Mouse (Mus musculus) embryonic fibroblast, embryonic 13.5 days (primary cell): ENCODE measurements around the gene Nr1h2. TPM values are rescaled to one million over a fixed set of nuclear protein-coding genes. Genes with fewer than 3 reads are reported as not detected.

Experiments used
- H3K27ac ChIP-seq: 2 replicates; pipeline ENCODE4 v1.5.1; 2012; ENCODE audit warnings: low read length, control low read depth, inconsistent platforms; ENCODE audit not compliant: insufficient read depth
- H3K4me1 ChIP-seq: 2 replicates; pipeline ENCODE4 v1.6.1; 2011; ENCODE audit warnings: low read length; ENCODE audit not compliant: control insufficient read depth, insufficient read depth
- H3K4me3 ChIP-seq: 2 replicates; pipeline ENCODE4 v1.5.1; 2011; ENCODE audit warnings: mild to moderate bottlenecking, control low read depth, low read length; ENCODE audit not compliant: insufficient read depth
- CTCF ChIP-seq: IDR thresholded peaks from 2 replicates; pipeline ENCODE4 v1.5.1; 2011; ENCODE audit warnings: mild to moderate bottlenecking, control low read depth, low read length, moderate library complexity, borderline replicate concordance; ENCODE audit not compliant: insufficient read depth
- POLR2A ChIP-seq: IDR thresholded peaks from 2 replicates; pipeline ENCODE4 v1.6.1; 2011; ENCODE audit warnings: low read depth, mild to moderate bottlenecking, control low read depth, low read length, moderate library complexity
- polyA plus RNA-seq: library from polyadenylated mRNA; stranded (reverse); fragments of >200 nt; gene quantifications from 2 replicates; pipeline ENCODE4 v1.2.4, GENCODE M21; 2011; ENCODE audit warnings: low read depth; ENCODE audit not compliant: missing spikeins, insufficient read length

Nr1h2 gene
- polyA plus RNA-seq, 1 experiment = 58.4 TPM

GRCm38 (mm10) chr7:44537496-44537895 lies 16.3 kb downstream of the Nr1h2 start:
- Histone ChIP-seq H3K4me3 (no peak overlapping the region), H3K27ac (no peak overlapping the region), H3K4me1 (no peaks in the 10 kb centered on the region)
- no peak for TF ChIP-seq CTCF
- TF ChIP-seq POLR2A = no peak

- TF ChIP-seq POLR2A (no peak), CTCF (no peak)
- Histone ChIP-seq H3K27ac (no peak overlapping the region), H3K4me3 (no peak overlapping the region), H3K4me1 (no peaks in the 10 kb centered on the region)
These were observed 16.7 kb downstream of the Nr1h2 start for GRCm38 (mm10) chr7:44537009-44537408.

DNA sequence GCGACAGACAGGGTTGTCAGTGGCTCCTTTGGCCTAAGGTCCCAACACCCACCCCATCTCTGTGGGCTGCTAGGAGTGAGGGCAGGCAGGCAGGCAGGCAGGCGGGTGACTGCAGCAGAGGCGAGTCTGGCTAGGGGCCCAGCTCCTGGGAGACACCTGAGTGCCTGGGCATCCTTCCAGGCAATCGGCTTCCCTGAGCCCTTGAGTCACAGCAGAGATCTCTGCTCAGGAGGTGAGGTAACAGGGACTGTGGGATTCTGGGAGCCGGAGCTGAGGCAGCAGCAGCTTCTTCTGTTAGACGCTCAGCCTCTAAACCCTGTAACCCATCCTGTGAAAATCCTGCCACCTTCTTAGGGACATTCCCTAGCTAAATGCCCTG lies 17.2 kb downstream of the Nr1h2 start:
- no peak overlapping the region for H3K4me3 ChIP-seq
- no peaks in the 10 kb centered on the region for H3K4me1 ChIP-seq
- TF ChIP-seq POLR2A = no peak
- TF ChIP-seq CTCF = no peak
- H3K27ac ChIP-seq = no peak overlapping the region

DNA sequence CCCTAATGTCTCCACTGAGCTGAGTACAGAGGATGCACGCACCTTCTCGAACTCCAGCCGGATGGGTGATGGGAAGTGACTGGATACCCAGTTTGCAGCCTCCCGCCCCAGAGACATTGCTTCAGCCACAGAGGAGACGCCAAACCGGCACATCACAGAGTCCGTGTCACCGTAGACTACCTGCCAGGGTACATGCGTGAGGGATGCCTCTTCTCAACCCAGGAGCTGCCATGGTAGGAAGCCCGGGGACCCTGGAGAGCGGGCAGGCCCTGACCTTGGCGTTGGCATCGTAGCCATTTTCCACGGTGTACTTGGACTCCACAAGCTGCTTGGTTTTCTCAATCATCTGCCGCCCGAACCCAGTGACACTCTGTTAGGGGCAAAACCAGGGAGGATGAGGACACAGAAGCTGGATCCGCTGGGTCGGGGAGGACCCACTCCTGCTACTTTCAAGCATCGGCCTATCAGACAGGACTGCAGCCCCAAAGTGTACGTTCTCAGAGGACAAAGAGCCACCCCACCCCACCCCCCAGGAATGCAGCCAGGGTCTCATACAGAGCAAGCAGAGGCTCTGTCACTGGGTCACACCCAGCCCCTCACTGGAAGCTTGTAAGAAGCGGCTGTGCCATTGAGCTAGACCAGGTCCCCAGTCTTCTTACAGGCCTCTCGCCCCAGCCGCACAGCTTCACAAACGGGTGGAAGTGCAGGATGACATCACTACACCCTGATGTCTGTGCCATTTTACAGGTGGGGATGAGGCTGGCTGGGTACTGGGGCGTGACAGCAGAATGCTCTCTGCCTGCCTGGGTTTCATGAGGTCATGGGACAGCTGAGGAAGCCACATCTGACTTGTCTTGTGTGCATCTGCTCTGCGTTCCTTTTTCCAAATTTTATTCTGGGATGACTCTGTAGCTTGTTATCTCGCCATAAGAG lies 17.8 kb downstream of the Nr1h2 start:
- H3K27ac ChIP-seq = no peak overlapping the region
- no peak for TF ChIP-seq CTCF
- TF ChIP-seq POLR2A = no peak
- H3K4me3 ChIP-seq = no peak overlapping the region
- no peaks in the 10 kb centered on the region for H3K4me1 ChIP-seq

DNA sequence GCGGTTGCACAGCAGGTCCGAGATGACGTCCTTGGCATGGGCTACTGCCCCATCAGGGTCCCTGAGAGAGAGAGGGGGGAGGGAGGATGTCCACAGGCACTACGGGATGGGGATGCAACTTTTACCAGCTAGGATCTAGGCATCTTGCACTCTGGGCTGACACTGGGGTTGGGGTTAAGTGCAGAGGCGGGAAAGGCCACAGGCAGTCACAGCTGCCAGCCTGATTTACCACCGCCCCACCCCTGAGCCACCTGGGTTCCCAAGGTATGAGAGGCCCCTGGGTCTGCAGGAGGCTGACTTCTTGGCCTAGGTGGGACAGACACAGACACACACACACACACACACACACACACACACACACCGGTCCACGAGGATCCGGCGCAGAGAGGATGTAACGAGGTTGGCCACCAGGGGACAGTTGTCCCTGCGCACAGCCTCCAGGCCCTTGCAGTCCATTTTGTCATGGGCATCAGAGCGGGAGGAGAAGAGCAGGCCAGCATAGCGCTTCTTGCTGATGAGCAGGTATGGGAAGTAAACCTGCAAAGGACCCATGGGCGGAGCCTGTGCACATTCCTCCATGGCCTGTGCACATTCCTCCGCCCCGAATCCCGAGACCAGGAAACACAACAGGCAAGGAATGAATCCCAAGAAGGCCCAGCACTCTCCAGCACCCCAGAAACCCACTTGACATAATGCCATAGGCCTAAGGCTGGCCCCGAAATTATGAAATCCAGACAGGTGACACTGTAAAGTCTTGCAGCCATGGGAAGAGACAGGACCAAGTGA lies 18.9 kb downstream of the Nr1h2 start:
- TF ChIP-seq CTCF (no peak), POLR2A (no peak)
- H3K4me1 ChIP-seq = no peaks in the 10 kb centered on the region
- H3K27ac ChIP-seq = no peak overlapping the region
- no peak overlapping the region for H3K4me3 ChIP-seq

DNA sequence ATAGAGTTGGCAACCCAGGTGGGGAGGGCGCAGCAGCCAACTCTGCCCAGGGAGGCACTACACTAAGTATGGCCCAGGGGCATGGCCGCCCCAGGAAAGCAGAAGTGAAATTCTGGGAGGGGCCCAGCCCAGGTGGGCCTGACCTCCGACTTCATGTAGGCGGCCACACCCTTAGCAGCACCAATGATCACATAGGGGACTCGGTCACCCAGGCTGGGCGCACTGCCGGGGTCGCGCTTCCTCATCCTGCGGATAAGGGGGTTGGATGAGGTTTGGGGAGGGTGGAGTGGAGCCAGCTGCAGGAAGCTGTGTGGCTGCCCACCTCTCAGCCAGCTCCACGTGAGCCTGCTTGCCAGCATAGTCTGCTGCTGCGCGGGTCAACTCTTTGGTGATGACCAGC lies 19.5 kb downstream of the Nr1h2 start:
- TF ChIP-seq CTCF = no peak
- no peak for TF ChIP-seq POLR2A
- Histone ChIP-seq H3K27ac (no peak overlapping the region), H3K4me1 (no peaks in the 10 kb centered on the region), H3K4me3 (no peak overlapping the region)

DNA sequence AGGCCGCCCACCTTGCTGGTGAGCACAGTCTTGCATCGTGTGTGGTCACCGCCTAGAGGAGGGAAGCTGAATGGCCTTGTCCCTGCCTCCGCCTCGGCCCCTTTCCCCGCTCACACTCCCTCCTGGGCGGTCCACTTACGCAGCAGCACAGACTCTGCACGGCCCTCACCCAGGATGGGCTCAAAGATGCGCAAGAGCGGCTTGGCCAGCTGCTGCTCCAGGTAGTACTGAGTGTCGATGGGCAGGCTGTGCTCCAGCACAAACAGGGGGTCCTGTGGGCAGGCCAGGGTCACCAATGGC lies 20.1 kb downstream of the Nr1h2 start:
- TF ChIP-seq POLR2A (no peak), CTCF (no peak)
- Histone ChIP-seq H3K4me1 (no peaks in the 10 kb centered on the region), H3K4me3 (no peak overlapping the region), H3K27ac (no peak overlapping the region)

DNA sequence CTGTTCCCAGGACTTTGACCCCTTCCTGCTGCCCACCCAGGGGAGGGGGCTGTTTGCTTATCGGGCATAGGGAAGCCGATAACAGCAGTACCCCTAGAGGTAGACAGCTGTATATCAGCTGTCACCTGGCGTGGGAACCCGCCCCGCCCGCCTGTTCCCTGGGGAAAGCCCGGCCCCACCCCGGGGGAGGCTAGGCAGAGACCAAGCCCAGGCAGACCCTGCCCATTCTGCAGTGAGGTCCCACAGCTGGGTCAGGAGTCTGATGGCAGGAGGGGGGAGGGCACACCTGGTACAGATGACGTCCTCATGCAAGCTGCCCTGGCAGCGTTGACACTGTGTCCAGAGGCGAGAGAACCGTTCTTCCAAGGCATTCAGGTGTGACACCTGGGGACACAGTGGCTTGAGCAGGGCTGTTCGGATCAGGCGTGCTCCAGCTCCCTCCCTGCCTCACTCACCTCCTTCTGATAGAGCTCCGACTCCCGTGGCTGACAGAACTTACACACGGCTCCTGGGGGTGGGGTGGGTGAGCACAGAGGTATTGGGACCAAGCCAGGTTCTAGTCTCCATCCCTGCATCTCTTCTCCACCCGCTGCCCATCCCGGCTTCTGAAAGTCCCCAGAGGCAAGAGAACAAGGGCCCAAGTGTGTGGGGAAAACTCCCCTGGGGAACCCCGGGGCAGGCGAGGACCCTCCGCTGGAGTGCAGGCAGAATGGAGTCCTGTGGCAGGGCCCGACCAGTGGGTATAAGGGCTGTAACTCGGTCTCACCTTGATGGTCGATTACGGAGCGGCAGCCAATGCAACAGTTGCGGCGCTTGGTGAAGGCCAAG lies 20.6 kb downstream of the Nr1h2 start:
- Histone ChIP-seq H3K27ac (no peak overlapping the region), H3K4me3 (no peak overlapping the region), H3K4me1 (no peaks in the 10 kb centered on the region)
- TF ChIP-seq POLR2A (no peak), CTCF (no peak)

DNA sequence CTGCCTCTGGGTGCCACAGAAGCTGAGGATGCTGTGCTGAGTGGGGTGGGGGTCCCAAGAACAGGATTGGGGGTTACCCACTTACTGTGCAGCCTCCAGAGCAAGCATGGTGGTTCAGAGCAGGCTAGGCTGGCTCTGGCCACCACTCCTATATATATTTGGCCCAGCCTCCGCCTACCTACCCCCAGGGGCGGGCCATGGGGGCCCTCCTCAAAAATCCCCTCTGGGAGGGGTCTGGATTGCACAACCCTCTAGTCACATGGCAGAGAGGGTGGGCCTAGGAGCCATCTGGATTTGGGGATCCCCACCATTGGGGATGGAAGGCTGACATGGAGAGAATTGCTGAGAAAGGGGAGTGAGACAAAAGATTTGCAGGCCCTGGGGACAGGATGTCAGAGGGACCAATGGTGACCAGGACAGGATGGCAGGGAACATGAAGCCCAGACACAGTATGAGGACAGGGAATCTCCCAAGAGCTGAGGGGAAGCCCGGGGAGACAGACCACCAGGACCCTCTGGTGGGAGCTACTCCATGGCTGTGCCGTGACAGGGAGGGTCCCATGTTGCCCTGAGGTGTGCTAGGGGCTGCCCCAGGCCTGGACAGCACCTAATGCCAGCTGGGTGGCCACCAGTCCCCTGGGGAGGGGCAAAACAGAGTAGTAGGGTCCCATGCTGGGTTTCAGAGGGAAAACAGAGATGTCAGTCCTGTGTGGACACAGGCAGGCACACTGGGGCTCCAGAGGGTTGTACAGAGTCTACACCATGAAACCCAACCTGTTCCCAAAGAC lies 21.6 kb downstream of the Nr1h2 start, which contains the start of gene Spib:
Spib (minus strand) TSS at position 126 of the 787 bp plus-strand sequence.
- TF ChIP-seq CTCF (no peak), POLR2A (no peak)
- Histone ChIP-seq H3K27ac (no peak within 1 kb of the TSS), H3K4me1 (no peaks in the 10 kb centered on the region)

More for the DNA sequence above, 21.6 kb downstream of the Nr1h2 start, which contains the start of gene Spib:
- H3K4me3 ChIP-seq = no peak within 1 kb of the TSS
